Mouse (Mus musculus) bone marrow macrophage, adult 2 months (primary cell): ENCODE results near the gene Cdk1. TPM values are rescaled to one million over a fixed set of nuclear protein-coding genes. Genes with fewer than 3 reads are reported as not detected.

Source experiments
- H3K27ac ChIP-seq: 2 replicates; pipeline ENCODE4 v1.5.1; 2012; ENCODE audit warnings: low read depth, low read length; ENCODE audit not compliant: insufficient read depth
- H3K4me1 ChIP-seq: 2 replicates; pipeline ENCODE4 v1.6.1; 2012; ENCODE audit warnings: low read length; ENCODE audit not compliant: control insufficient read depth, insufficient read depth
- H3K4me3 ChIP-seq: 2 replicates; pipeline ENCODE4 v1.5.1; 2012; ENCODE audit warnings: mild to moderate bottlenecking, low read length, moderate library complexity; ENCODE audit not compliant: insufficient read depth
- CTCF ChIP-seq: IDR thresholded peaks from 2 replicates; pipeline ENCODE4 v1.5.1; 2012; ENCODE audit warnings: low read depth, mild to moderate bottlenecking, low read length, moderate library complexity
- POLR2A ChIP-seq: IDR thresholded peaks from 2 replicates; pipeline ENCODE4 v1.6.1; 2012; ENCODE audit warnings: mild to moderate bottlenecking, low read depth, low read length, borderline replicate concordance
- polyA plus RNA-seq: library from polyadenylated mRNA; stranded (reverse); fragments of >200 nt; gene quantifications from 2 replicates; pipeline ENCODE4 v1.2.4, GENCODE M21; 2012; ENCODE audit not compliant: missing spikeins, insufficient read depth, insufficient read length

Cdk1 gene
- polyA plus RNA-seq, 1 experiment, result 92.4 TPM

GRCm38 (mm10) chr10:69348206-69348605 lies 4.5 kb downstream of the Cdk1 start:
- TF ChIP-seq POLR2A, result no peak
- no peak for TF ChIP-seq CTCF
- Histone ChIP-seq H3K4me3 (no peak overlapping the region), H3K27ac (no peak overlapping the region), H3K4me1 (peaks cover 12% of the 10 kb centered on the region)

- Histone ChIP-seq H3K4me3 (no peak overlapping the region), H3K27ac (no peak overlapping the region), H3K4me1 (peaks cover 19% of the 10 kb centered on the region)
- TF ChIP-seq POLR2A, result no peak
- TF ChIP-seq CTCF, result no peak
Measured at GRCm38 (mm10) chr10:69342328-69342727, 10.4 kb downstream of the Cdk1 start.

DNA sequence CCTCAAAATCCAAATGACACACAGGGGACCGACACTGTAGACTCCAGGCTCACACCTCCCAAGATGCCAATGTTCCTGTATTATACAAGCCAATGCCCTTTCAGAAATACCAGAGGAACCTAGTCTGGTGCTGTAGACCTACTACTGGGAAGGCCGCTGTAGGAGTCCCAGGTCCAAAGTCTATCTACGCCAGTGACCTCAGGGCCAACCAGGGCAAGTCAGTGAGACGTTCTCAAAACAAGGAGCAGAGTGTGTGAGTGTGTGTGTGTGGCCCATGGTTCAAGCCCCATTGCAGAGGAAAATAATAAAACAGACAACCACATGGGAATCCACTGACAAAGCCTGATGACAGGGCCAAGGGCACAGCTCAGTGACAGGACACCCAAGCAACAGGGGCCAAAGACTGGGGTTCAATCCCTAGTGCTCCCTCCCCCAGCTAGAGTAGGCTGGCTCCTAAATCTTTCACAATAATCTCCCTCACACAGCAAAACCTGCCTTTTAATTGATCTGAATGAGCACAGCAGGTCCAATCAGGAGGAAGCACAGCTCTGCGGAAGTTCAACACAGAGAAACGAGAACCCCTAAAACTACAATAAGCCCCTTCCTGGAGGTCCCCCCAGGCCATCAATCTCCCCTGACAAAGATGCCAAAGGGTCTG lies 11.0 kb downstream of the Cdk1 start:
- TF ChIP-seq CTCF, result no peak
- no peak for TF ChIP-seq POLR2A
- no peak overlapping the region for H3K4me3 ChIP-seq
- H3K4me1 ChIP-seq, result peaks cover 19% of the 10 kb centered on the region
- H3K27ac ChIP-seq, result no peak overlapping the region

GRCm38 (mm10) chr10:69340001-69340400 lies 12.7 kb downstream of the Cdk1 start:
- H3K4me3 ChIP-seq, result no peak overlapping the region
- peaks cover 19% of the 10 kb centered on the region for H3K4me1 ChIP-seq
- no peak overlapping the region for H3K27ac ChIP-seq
- TF ChIP-seq CTCF (no peak), POLR2A (no peak)

DNA sequence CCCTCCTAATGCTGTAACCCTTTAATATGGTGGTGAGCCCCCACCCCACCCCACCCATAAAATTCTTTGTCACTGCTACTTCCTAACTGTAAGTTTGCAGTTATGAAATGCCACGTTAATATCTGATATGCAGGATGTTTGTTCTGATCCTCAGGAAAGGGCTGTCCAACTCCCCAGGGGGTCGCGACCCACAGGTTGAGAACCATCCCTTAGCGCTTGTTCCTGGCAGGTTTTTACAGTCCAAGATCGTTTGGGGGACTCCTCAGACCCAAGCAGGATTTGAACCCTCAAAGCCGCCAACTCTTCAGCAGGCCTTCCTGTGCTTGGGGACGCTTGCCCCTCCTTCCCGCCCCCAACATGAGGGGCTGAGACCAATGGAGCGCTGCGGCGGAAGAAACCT lies 16.5 kb downstream of the Cdk1 start:
- Histone ChIP-seq H3K4me1 (no peaks in the 10 kb centered on the region), H3K4me3 (no peak overlapping the region), H3K27ac (no peak overlapping the region)
- TF ChIP-seq CTCF (no peak), POLR2A (no peak)

DNA sequence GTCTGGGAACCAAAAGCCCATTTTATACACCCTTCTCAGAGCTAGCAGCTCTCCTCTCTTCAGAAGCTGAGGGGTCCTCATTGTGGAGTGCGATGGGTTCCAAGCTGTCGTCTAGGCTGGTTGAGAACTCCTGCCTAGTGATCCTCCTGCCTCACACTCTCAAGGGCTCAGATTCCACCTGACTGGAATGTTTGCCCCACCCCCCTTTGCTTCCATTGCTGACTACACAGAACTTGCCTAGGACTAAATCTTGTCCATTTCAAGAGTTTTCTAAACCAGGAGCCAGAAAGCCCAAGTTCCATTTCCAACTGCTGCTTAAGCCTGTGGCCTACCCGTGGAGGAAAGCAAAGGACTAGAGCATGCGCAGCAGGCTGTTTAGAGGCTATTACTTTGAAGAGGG lies 17.1 kb downstream of the Cdk1 start:
- Histone ChIP-seq H3K4me1 (no peaks in the 10 kb centered on the region), H3K27ac (no peak overlapping the region), H3K4me3 (no peak overlapping the region)
- TF ChIP-seq CTCF (no peak), POLR2A (no peak)

GRCm38 (mm10) chr10:69335195-69335536 lies 17.6 kb downstream of the Cdk1 start:
- H3K4me3 ChIP-seq, result no peak overlapping the region
- no peak overlapping the region for H3K27ac ChIP-seq
- TF ChIP-seq CTCF (no peak), POLR2A (no peak)
- no peaks in the 10 kb centered on the region for H3K4me1 ChIP-seq

GRCm38 (mm10) chr10:69334271-69335194 lies 18.2 kb downstream of the Cdk1 start:
- H3K4me1 ChIP-seq, result no peaks in the 10 kb centered on the region
- no peak overlapping the region for H3K4me3 ChIP-seq
- H3K27ac ChIP-seq, result no peak overlapping the region
- TF ChIP-seq POLR2A, result no peak
- TF ChIP-seq CTCF, result no peak

- TF ChIP-seq CTCF, result no peak
- TF ChIP-seq POLR2A, result no peak
- Histone ChIP-seq H3K4me1 (no peaks in the 10 kb centered on the region), H3K27ac (no peak overlapping the region), H3K4me3 (no peak overlapping the region)
Measured at GRCm38 (mm10) chr10:69333212-69333611, 19.5 kb downstream of the Cdk1 start.

GRCm38 (mm10) chr10:69331231-69331630 lies 21.5 kb downstream of the Cdk1 start:
- TF ChIP-seq POLR2A (no peak), CTCF (no peak)
- H3K27ac ChIP-seq, result no peak overlapping the region
- H3K4me3 ChIP-seq, result no peak overlapping the region
- H3K4me1 ChIP-seq, result no peaks in the 10 kb centered on the region
